Mouse (Mus musculus) hindbrain, postnatal 0 days (tissue): ENCODE data around the gene Arx. TPM values are rescaled to one million over a fixed set of nuclear protein-coding genes. Genes with fewer than 3 reads are reported as not detected.
A peak's percentile ranks its signal among the peaks of the same experiment; 100 is the strongest.

Source experiments
- ATAC-seq: fragments of 200-750 bp; cut with Nextera tagmentation; 2 replicates; pipeline ENCODE4 v1.8.0; 2017; ENCODE audit warnings: mild to moderate bottlenecking, moderate TSS enrichment, moderate library complexity
- DNase-seq: peaks from one replicate; pipeline ENCODE4 v3.0.0-alpha.2; 2015; ENCODE audit warnings: low spot score
- H3K27ac ChIP-seq: fragments of 300-500 bp; sonication (generic); 2 replicates; pipeline ENCODE4 v1.5.1; 2014; ENCODE audit warnings: mild to moderate bottlenecking
- H3K27me3 ChIP-seq: fragments of 300-500 bp; sonication (generic); 2 replicates; pipeline ENCODE4 v1.6.1; 2014; ENCODE audit warnings: low read length, mixed read lengths; ENCODE audit not compliant: insufficient read depth
- H3K36me3 ChIP-seq: fragments of 300-500 bp; sonication (generic); 2 replicates; pipeline ENCODE4 v1.6.1; 2014; ENCODE audit warnings: low read length, mixed read lengths; ENCODE audit not compliant: insufficient read depth
- H3K4me1 ChIP-seq: fragments of 300-500 bp; sonication (generic); 2 replicates; pipeline ENCODE4 v1.6.1; 2014; ENCODE audit warnings: antibody characterized with exemption, low read length, mixed read lengths; ENCODE audit not compliant: insufficient read depth
- H3K4me2 ChIP-seq: fragments of 300-500 bp; sonication (generic); 2 replicates; pipeline ENCODE4 v1.6.1; 2014; ENCODE audit warnings: low read depth, mild to moderate bottlenecking, low read length, moderate library complexity, mixed read lengths
- H3K4me3 ChIP-seq: fragments of 300-500 bp; sonication (generic); 2 replicates; pipeline ENCODE4 v1.5.1; 2014; ENCODE audit warnings: low read length
- H3K9ac ChIP-seq: fragments of 300-500 bp; sonication (generic); replicated peaks from 2 replicates; pipeline ENCODE4 v1.6.1; 2014; ENCODE audit warnings: mild to moderate bottlenecking, low read length, moderate library complexity, mixed read lengths
- H3K9me3 ChIP-seq: fragments of 300-500 bp; sonication (generic); 2 replicates; pipeline ENCODE4 v1.6.1; 2016; ENCODE audit warnings: low read length, mixed read lengths
- CTCF ChIP-seq: IDR thresholded peaks from 2 replicates; pipeline ENCODE4 v1.5.1; 2016; ENCODE audit warnings: antibody characterized with exemption, control low read depth, low read depth
- whole genome bisulfite sequencing: fragments of 180-500 bp; shearing (Covaris S2); extraction: QIAGEN DNeasy Blood & Tissue Kit; methylation state at CpG from one replicate; pipeline ENCODE4 v1.1.7; 2014; 5-methylcytosine and 5-hydroxymethylcytosine counted together
- polyA plus RNA-seq: library from polyadenylated mRNA; unstranded; fragments of >200 nt; fragmentation: Nextera tagmentation; extraction: Ambion mirVana; gene quantifications from 2 replicates; pipeline ENCODE4 v1.2.1, GENCODE M21; 2015
- total RNA-seq: library from RNA; depleted of rRNA; stranded (reverse); fragments of >200 nt; gene quantifications from 2 replicates; pipeline ENCODE4 v1.2.3, GENCODE M21; 2014

Gene Arx
- total and polyA plus RNA-seq, 2 experiments from 2014 or later, result 0.45 to 1.3 TPM

DNA sequence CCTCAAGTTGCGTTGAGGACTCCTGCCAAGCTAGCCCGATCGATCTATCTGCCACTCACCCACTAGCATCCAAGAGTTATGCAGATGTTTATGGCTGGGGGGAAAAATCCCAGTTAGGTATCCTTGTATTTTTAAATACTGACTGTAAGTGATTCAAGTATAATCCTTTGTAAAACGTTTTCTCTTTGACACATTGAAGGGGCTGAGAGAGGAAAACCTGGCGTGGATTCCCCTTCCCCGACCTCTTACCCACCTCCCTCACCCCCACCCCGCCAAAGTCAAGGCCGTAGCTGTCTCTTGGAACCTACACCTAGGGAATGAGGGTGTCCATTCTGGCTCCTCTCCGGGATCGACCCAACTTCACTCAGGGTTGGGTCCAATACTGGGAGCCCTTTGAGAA lies 1.2 kb upstream of the Arx start:
- H3K36me3 ChIP-seq, result no peaks in the 10 kb centered on the region
- no peaks in the 10 kb centered on the region for H3K4me1 ChIP-seq
- ATAC-seq (no peak), DNase-seq (no peak)
- H3K9ac ChIP-seq, result no peak overlapping the region
- no peak overlapping the region for H3K4me3 ChIP-seq
- no peak for TF ChIP-seq CTCF
- no peak overlapping the region for H3K4me2 ChIP-seq
- 0 out of 2 replicates have a peak, but pooled peaks cover 3% of the 10 kb centered on the region for H3K9me3 ChIP-seq
- 25% methylated on average over 10 of the region's 10 CpGs for WGBS
- H3K27ac ChIP-seq, result no peak overlapping the region
- H3K27me3 ChIP-seq, result peaks cover 45% of the 10 kb centered on the region

DNA sequence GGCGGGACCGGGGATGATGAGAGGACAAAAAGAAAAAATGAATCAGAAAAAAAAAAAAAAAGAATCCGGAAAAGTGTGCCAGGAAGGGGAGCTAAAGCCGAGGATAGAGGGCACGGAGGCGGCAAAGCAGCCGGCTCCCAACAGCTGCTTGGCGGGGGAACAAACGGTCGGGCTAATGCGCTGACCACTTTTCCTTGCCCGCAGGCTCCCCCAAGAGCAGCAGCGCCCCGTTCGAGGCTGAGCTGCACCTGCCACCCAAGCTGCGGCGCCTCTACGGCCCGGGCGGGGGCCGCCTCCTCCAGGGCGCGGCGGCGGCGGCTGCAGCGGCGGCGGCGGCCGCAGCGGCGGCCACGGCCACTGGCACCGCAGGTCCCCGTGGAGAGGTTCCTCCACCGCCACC lies 2.1 kb downstream of the Arx start:
- H3K27me3 ChIP-seq, result peaks cover 37% of the 10 kb centered on the region
- H3K9ac ChIP-seq, result no peak overlapping the region
- H3K9me3 ChIP-seq, result 0 out of 2 replicates have a peak, but pooled peaks cover 3% of the 10 kb centered on the region
- TF ChIP-seq CTCF, result no peak
- no peak overlapping the region for H3K27ac ChIP-seq
- no peaks in the 10 kb centered on the region for H3K36me3 ChIP-seq
- H3K4me3 ChIP-seq, result peak overlapping the region; percentile 29
- DNase-seq, result no peak
- no peaks in the 10 kb centered on the region for H3K4me1 ChIP-seq
- ATAC-seq, result no peak
- H3K4me2 ChIP-seq, result peak overlapping the region; percentile 51
- WGBS, result 33% methylated on average over 18 of the region's 37 CpGs

DNA sequence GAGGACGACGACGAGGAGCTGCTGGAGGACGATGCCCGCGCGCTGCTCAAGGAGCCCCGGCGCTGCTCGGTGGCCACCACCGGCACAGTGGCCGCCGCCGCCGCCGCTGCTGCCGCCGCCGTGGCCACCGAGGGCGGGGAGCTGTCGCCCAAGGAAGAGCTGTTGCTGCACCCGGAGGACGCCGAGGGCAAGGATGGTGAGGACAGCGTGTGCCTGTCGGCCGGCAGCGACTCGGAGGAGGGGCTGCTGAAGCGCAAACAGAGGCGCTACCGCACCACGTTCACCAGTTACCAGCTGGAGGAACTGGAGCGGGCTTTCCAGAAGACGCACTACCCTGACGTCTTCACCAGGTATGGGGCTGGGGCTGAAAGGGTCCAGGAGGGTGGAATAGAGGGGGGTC lies 2.8 kb downstream of the Arx start:
- no peak for TF ChIP-seq CTCF
- DNase-seq (no peak), ATAC-seq (no peak)
- Histone ChIP-seq H3K36me3 (no peaks in the 10 kb centered on the region), H3K9ac (no peak overlapping the region), H3K27me3 (peaks cover 36% of the 10 kb centered on the region), H3K4me2 (peak overlapping the region; percentile 51), H3K27ac (no peak overlapping the region), H3K4me3 (peak overlapping the region; percentile 29), H3K4me1 (no peaks in the 10 kb centered on the region), H3K9me3 (0 out of 2 replicates have a peak, but pooled peaks cover 3% of the 10 kb centered on the region)
- 21% methylated on average over 37 of the region's 37 CpGs for WGBS

DNA sequence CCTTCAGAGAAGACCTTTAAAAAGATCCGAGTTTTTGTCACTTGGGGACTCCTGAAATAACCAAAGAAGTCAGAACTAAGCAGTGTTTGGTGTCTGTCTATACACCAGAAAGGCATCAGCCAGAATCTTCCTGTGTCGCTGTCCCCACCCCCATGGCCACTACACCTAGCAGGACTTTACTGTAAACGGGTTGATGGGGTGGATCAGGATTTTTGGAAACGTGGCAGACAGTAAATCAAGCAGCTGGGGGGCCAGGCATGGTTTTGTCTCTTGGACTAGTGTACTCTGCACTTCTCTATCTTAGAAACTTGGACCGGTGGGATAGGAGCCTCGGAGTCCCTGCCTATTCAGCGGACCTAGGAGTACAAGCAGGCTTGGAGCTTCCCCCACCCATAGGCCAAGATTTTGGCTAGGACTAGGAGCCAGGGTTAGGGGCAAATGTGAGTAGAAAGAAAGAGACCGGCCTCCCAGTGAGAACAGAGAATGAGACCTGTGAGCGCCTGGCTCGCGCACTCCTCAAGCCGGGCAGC lies 3.7 kb downstream of the Arx start:
- no peak for DNase-seq

DNA sequence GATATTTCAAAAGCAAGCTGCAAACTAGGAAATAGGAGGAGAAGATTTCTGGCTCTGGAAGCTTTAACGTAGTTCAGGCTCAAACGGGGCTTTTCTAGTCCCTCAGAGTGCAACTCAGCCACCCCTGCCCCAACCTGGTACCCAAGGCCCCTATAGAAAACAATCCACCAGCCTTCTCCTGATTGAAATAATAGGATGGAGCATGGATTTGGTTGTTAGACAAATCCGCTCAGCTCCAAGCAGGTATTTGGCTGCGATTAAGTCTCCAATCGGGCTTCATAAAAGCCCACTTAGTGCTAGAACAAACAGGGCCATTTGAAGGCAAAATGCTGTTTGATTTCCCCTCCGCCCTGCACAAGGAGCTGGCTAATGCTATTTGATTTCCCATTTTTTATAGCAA lies 5.8 kb downstream of the Arx start:
- no peak for DNase-seq
- no peak for TF ChIP-seq CTCF
- H3K9me3 ChIP-seq, result no peaks in the 10 kb centered on the region
- 26% methylated on average over 6 of the region's 6 CpGs for WGBS
- no peaks in the 10 kb centered on the region for H3K36me3 ChIP-seq
- no peaks in the 10 kb centered on the region for H3K4me1 ChIP-seq
- no peak for ATAC-seq
- H3K27ac ChIP-seq, result no peak overlapping the region
- peaks cover 43% of the 10 kb centered on the region for H3K27me3 ChIP-seq
- H3K9ac ChIP-seq, result no peak overlapping the region
- H3K4me2 ChIP-seq, result no peak overlapping the region
- H3K4me3 ChIP-seq, result no peak overlapping the region

More for the DNA sequence above, 3.7 kb downstream of the Arx start:
- no peak overlapping the region for H3K27ac ChIP-seq
- ATAC-seq, result no peak
- no peak overlapping the region for H3K9ac ChIP-seq
- WGBS, result 19% methylated on average over 12 of the region's 12 CpGs
- H3K27me3 ChIP-seq, result peaks cover 37% of the 10 kb centered on the region
- no peak for TF ChIP-seq CTCF
- no peak overlapping the region for H3K4me3 ChIP-seq
- no peak overlapping the region for H3K4me2 ChIP-seq
- no peaks in the 10 kb centered on the region for H3K4me1 ChIP-seq
- no peaks in the 10 kb centered on the region for H3K36me3 ChIP-seq
- H3K9me3 ChIP-seq, result 0 out of 2 replicates have a peak, but pooled peaks cover 3% of the 10 kb centered on the region

DNA sequence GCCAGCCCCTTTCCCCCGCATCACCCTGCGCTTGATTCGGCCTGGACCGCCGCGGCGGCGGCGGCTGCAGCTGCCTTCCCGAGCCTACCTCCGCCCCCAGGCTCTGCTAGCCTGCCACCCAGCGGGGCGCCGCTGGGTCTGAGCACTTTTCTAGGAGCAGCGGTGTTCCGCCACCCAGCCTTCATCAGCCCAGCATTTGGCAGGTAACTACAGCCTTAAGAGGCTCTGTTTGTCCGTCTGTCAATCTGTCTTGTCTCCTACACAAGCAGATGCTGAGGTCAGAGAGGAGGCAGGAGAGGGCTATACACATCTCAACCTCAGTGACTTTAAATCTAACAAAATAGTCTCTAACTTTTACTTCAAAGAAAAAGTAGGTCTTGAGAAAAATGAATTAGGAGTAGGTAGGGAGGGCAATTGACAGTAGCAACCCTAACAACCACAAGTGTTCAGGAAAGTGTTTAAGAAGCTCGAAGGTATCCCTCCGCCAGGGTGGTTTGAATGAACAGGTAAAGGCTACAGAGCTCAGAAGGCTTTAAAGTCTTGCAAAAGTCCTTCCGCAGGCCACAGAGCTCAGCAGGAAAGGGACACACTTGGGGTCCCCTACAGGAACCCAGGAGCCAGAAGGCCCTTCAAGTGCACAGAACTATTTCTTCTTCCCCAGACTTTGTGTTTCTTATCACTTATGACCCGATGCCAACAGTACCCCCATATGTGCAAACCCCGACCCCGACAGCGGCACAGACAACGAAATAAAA lies 8.7 kb downstream of the Arx start:
- 31% methylated on average over 24 of the region's 25 CpGs for WGBS
- H3K9ac ChIP-seq, result no peak overlapping the region
- H3K27me3 ChIP-seq, result peaks cover 30% of the 10 kb centered on the region

DNA sequence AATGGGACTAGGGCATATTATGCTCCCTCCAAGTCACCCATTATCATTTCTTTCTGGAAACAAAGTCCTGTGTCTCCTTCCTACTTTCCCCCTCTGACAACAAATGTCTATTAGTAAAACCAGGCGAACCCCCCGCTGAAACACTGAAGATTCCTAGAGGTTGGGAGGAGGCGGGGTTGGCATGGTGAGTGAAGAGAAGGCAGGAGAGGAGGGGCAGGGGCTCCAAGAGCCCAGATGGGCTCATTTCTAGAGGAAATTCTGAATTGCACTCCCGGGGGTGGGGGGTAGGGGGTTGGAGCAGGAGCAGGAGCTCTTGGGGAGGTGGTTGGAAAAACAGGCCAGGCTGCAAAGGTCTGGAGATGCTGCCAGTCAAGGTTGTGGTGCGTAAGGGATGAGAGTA lies 9.6 kb downstream of the Arx start:
- 33% methylated on average over 5 of the region's 5 CpGs for WGBS
- Histone ChIP-seq H3K27ac (no peak overlapping the region), H3K27me3 (peaks cover 39% of the 10 kb centered on the region), H3K4me2 (no peak overlapping the region), H3K4me1 (no peaks in the 10 kb centered on the region), H3K4me3 (no peak overlapping the region), H3K36me3 (no peaks in the 10 kb centered on the region), H3K9me3 (no peaks in the 10 kb centered on the region), H3K9ac (no peak overlapping the region)
- no peak for ATAC-seq
- DNase-seq, result no peak
- TF ChIP-seq CTCF, result no peak

More for the DNA sequence above, 8.7 kb downstream of the Arx start:
- no peak overlapping the region for H3K4me2 ChIP-seq
- H3K4me3 ChIP-seq, result no peak overlapping the region
- no peaks in the 10 kb centered on the region for H3K4me1 ChIP-seq
- no peak for DNase-seq
- no peaks in the 10 kb centered on the region for H3K36me3 ChIP-seq
- H3K27ac ChIP-seq, result no peak overlapping the region
- no peak for ATAC-seq
- TF ChIP-seq CTCF, result no peak
- no peaks in the 10 kb centered on the region for H3K9me3 ChIP-seq
